Comparison of ENCODE assay signal across 8 mouse cellular contexts in genomic region chr2:92370375-92370774, GRCm38 (mm10). TPM values are rescaled to one million over a fixed set of nuclear protein-coding genes. Genes with fewer than 3 reads are reported as not detected.
DNase-seq lines count a peak whose midpoint lies in the region; ATAC-seq and TF ChIP-seq lines count a peak whose summit lies in the region.

No protein-coding gene starts in this region.

- no peaks in the 10 kb centered on the region for H3K9me3 ChIP-seq in hindbrain, embryonic 13.5 days
- H3K9me3 ChIP-seq in midbrain, embryonic 15.5 days = no peaks in the 10 kb centered on the region

- peak overlapping the region; percentile 66 for H3K9ac ChIP-seq in hindbrain, embryonic 13.5 days
- H3K9ac ChIP-seq in midbrain, embryonic 15.5 days = 0 out of 2 replicates have a peak overlapping the region, but pooled peaks have one; percentile 9

- no peak for DNase-seq in left cerebral cortex, adult 2 months (ENCODE audit: extremely low spot score in 1 of 2, low spot score in 2 of 2)
- DNase-seq in left cerebral cortex, postnatal 10 days (ENCODE audit: extremely low spot score in 1 of 2, low spot score in 2 of 2) = no peak
- peak; percentile 15 for DNase-seq in embryo, embryonic 10.5 days (ENCODE audit: low spot score)
- DNase-seq in ovary, postnatal 14 days (ENCODE audit: low spot score) = no peak
- DNase-seq in layer of hippocampus, adult 9-11 months = no peak
- DNase-seq in layer of hippocampus, adult 18-20 months (ENCODE audit: low spot score in 2 of 2) = no peak

- H3K27ac ChIP-seq in left cerebral cortex, adult 2 months = no peak overlapping the region
- H3K27ac ChIP-seq in hindbrain, embryonic 13.5 days = no peak overlapping the region
- H3K27ac ChIP-seq in midbrain, embryonic 15.5 days = no peak overlapping the region

- no peak for TF ChIP-seq CTCF in left cerebral cortex, adult 2 months (IDR thresholded peaks at IDR 0.05)

- peak overlapping the region; percentile 59 for H3K4me2 ChIP-seq in hindbrain, embryonic 13.5 days
- H3K4me2 ChIP-seq in midbrain, embryonic 15.5 days = peak overlapping the region; percentile 59

- H3K4me3 ChIP-seq in left cerebral cortex, adult 2 months = 0 out of 2 replicates have a peak overlapping the region, but pooled peaks have one; percentile 16
- H3K4me3 ChIP-seq in hindbrain, embryonic 13.5 days = peak overlapping the region; percentile 38
- peak overlapping the region; percentile 33 for H3K4me3 ChIP-seq in midbrain, embryonic 15.5 days

- 12% methylated on average over 17 of the region's 19 CpGs for WGBS in hindbrain, embryonic 13.5 days
- WGBS in midbrain, embryonic 15.5 days = 12% methylated on average over 19 of the region's 19 CpGs

- H3K36me3 ChIP-seq in hindbrain, embryonic 13.5 days = peaks cover 12% of the 10 kb centered on the region; the same call in 1 of the 2 replicates
- H3K36me3 ChIP-seq in midbrain, embryonic 15.5 days (replicated peaks) = no peaks in the 10 kb centered on the region

- intact Hi-C loops in left cerebral cortex, adult 2 months (cut with DNase I) = no loop called here
- intact Hi-C loops in left cerebral cortex, postnatal 10 days (cut with DNase I) = no loop called here

- no peak for ATAC-seq in hindbrain, embryonic 13.5 days (ENCODE audit: low FRiP score)
- ATAC-seq in midbrain, embryonic 15.5 days (replicated peaks) = no peak

- H3K4me1 ChIP-seq in hindbrain, embryonic 13.5 days (replicated peaks) = peaks cover 45% of the 10 kb centered on the region
- peaks cover 42% of the 10 kb centered on the region for H3K4me1 ChIP-seq in midbrain, embryonic 15.5 days

- H3K27me3 ChIP-seq in hindbrain, embryonic 13.5 days = peaks cover 41% of the 10 kb centered on the region
- H3K27me3 ChIP-seq in midbrain, embryonic 15.5 days (replicated peaks) = peaks cover 27% of the 10 kb centered on the region

RNA-seq across cellular contexts. Expression of gene Pex16, which starts 4.1 kb away (rescaled TPM):
- 10 to 100 TPM; 33.4 to 37.1 TPM for total RNA-seq in left cerebral cortex, adult 2 months (2021)
- 10 to 100 TPM; 40.3 to 40.4 TPM for total RNA-seq in left cerebral cortex, postnatal 10 days (2021)
- polyA plus RNA-seq in hindbrain, embryonic 13.5 days (2015; fragmentation: Nextera tagmentation; extraction: Ambion mirVana) = 35.7 and 35.8 TPM in 2 replicates
- 41.3 and 47.5 TPM in 2 replicates for polyA plus RNA-seq in midbrain, embryonic 15.5 days (2015; fragmentation: Nextera tagmentation; extraction: Ambion mirVana)
- total RNA-seq in layer of hippocampus, adult 18-20 months (2021) = 10 to 100 TPM; 31.7 to 32.8 TPM

RNA-seq across cellular contexts. Expression of gene Large2, which starts 4.3 kb away (rescaled TPM):
- total RNA-seq in left cerebral cortex, adult 2 months (2021) = 1 to 10 TPM in 1 of 2 experiments, under 1 TPM in 1; 0.72 to 1.0 TPM
- under 1 TPM in 1 of 2 experiments, not detected in 1; 0.49 TPM for total RNA-seq in left cerebral cortex, postnatal 10 days (2021)
- 1.6 and 2.4 TPM in 2 replicates for polyA plus RNA-seq in hindbrain, embryonic 13.5 days (2015; fragmentation: Nextera tagmentation; extraction: Ambion mirVana)
- 1.5 and 1.9 TPM in 2 replicates for polyA plus RNA-seq in midbrain, embryonic 15.5 days (2015; fragmentation: Nextera tagmentation; extraction: Ambion mirVana)
- total RNA-seq in layer of hippocampus, adult 18-20 months (2021) = under 1 TPM; 0.20 to 0.86 TPM

RNA-seq across cellular contexts. Expression of gene 1700029I15Rik, which starts 12.0 kb away (rescaled TPM):
- total RNA-seq in left cerebral cortex, adult 2 months (2021) = 1 to 10 TPM; 5.3 TPM
- 1 to 10 TPM; 3.7 TPM for total RNA-seq in left cerebral cortex, postnatal 10 days (2021)
- polyA plus RNA-seq in hindbrain, embryonic 13.5 days (2015; fragmentation: Nextera tagmentation; extraction: Ambion mirVana) = 6.3 and 6.9 TPM in 2 replicates
- polyA plus RNA-seq in midbrain, embryonic 15.5 days (2015; fragmentation: Nextera tagmentation; extraction: Ambion mirVana) = 7.6 and 8.4 TPM in 2 replicates
- total RNA-seq in layer of hippocampus, adult 18-20 months (2021) = 1 to 10 TPM; 3.7 to 6.2 TPM

RNA-seq across cellular contexts. Expression of gene Mapk8ip1, which starts 30.7 kb away (rescaled TPM):
- total RNA-seq in left cerebral cortex, adult 2 months (2021) = 100 to 1,000 TPM; 340 to 364 TPM
- 100 to 1,000 TPM; 414 to 421 TPM for total RNA-seq in left cerebral cortex, postnatal 10 days (2021)
- 111 and 112 TPM in 2 replicates for polyA plus RNA-seq in hindbrain, embryonic 13.5 days (2015; fragmentation: Nextera tagmentation; extraction: Ambion mirVana)
- 155 and 165 TPM in 2 replicates for polyA plus RNA-seq in midbrain, embryonic 15.5 days (2015; fragmentation: Nextera tagmentation; extraction: Ambion mirVana)
- total RNA-seq in layer of hippocampus, adult 18-20 months (2021) = 100 to 1,000 TPM; 350 to 365 TPM
